Mouse (Mus musculus) lung, postnatal 14 days (tissue): ENCODE measurements around the gene Vmn1r100.
"Not testable (repeated sequence)": the region's sequence is repeated elsewhere in the genome, so short reads cannot be mapped to it uniquely, and the experiment has no call there.

Experiments
- DNase-seq: peaks from one replicate; pipeline ENCODE4 v3.0.0; 2021

Gene Vmn1r100

DNA sequence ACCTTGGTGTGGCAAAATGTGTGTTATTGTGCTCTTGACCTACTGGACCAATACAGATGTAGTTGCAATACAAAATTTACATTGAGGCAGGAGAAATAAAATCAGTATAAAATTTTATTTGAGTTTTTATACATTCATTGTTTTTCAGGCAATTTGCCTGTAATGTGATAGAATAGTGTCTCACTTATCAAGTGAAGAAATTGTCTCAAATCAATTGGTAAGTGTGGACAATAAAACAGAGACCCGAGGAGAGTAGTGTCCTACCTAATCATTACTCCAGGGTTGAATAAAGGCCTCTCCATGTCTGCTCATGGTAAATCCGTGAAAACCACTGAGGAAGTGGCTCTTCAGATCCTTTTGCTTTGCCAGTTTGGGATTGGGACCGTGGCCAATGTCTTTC, at the start of gene Vmn1r100:
Gene Vmn1r100 (plus strand): TSS at position 301 of the 400 bp plus-strand sequence.
- not testable (repeated sequence) for DNase-seq

DNA sequence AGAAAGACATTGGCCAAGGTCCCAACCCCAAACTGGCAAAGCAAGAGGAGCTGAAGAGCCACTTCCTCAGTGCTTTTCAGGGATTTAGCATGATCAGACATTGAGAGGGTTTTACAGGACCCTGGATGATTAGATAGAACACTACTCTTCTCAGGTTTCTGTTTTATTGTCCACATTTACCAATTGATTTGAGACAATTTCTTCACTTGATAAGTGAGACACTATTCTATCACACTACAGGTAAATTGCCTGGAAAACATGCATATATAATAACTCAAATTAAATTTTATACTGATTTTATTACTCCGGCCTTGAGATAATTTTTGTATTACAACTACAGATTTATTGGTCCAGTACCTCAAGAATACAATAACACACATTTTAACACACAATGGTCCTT, 42.4 kb upstream of the Vmn1r100 start, which contains the start of gene Gm5728:
Gene Gm5728 (minus strand): TSS at position 101 of the 400 bp plus-strand sequence.
- DNase-seq = not testable (repeated sequence)

DNA sequence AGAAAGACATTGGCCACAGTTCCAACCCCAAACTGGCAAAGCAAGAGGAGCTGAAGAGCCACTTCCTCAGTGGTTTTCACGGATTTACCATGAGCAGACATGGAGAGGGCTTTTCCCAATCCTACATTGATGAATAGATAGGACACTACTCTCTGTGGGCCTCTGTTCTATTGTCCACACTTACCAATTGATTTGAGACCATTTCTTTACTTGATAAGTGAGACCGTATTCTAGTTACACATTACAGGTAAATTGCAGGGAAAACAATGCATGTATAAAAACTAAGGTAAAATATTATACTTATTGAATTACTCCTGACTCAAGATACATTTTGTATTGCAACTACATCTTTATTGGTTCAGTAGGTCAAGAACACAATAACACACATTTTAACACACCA, 24.8 kb downstream of the Vmn1r100 start, which contains the start of gene Vmn1r101:
Gene Vmn1r101 (minus strand): TSS at position 101 of the 400 bp plus-strand sequence.
- not testable (repeated sequence) for DNase-seq
